Mouse (Mus musculus): Measurements from ENCODE around the gene Slpi. TPM values are rescaled to one million over a fixed set of nuclear protein-coding genes. Genes with fewer than 3 reads are reported as not detected.

Gene Slpi
- polyA plus RNA-seq, 1 experiment = 33.5 TPM

- Histone ChIP-seq H3K4me3 (ENCODE audit: extremely low read depth, insufficient read depth, insufficient read length) (no peak overlapping the region), H3K27ac (ENCODE audit: insufficient read depth, low read length) (no peak overlapping the region), H3K27me3 (ENCODE audit: control insufficient read depth, insufficient read depth, low read length) (peaks cover 8% of the 10 kb centered on the region), H3K36me3 (ENCODE audit: control insufficient read depth, insufficient read depth, low read length) (no peaks in the 10 kb centered on the region), H3K4me1 (ENCODE audit: control insufficient read depth, insufficient read depth, insufficient read length) (no peaks in the 10 kb centered on the region; the same call in 1 of the 2 replicates)
- DNase-seq (ENCODE audit: low read depth in 1 of 2, low spot score in 2 of 2) = no peak
- TF ChIP-seq CTCF (IDR thresholded peaks at IDR 0.05; ENCODE audit: extremely low read depth, insufficient read depth, insufficient read length, insufficient replicate concordance) = no peak
- no peak for TF ChIP-seq POLR2A (IDR thresholded peaks at IDR 0.05; ENCODE audit: low read depth, low read length)
- 58% methylated on average over 12 of the region's 12 CpGs for WGBS
Observed at GRCm38 (mm10) chr2:164396911-164397310, 8.0 kb upstream of the Slpi start.

GRCm38 (mm10) chr2:164396076-164396475 lies 7.2 kb upstream of the Slpi start:
- TF ChIP-seq POLR2A (IDR thresholded peaks at IDR 0.05; ENCODE audit: low read depth, low read length) (no peak), CTCF (IDR thresholded peaks at IDR 0.05; ENCODE audit: extremely low read depth, insufficient read depth, insufficient read length, insufficient replicate concordance) (no peak)
- WGBS = 75% methylated on average over 7 of the region's 7 CpGs
- H3K4me3 ChIP-seq (ENCODE audit: extremely low read depth, insufficient read depth, insufficient read length) = no peak overlapping the region
- no peaks in the 10 kb centered on the region for H3K36me3 ChIP-seq (ENCODE audit: control insufficient read depth, insufficient read depth, low read length)
- H3K27ac ChIP-seq (ENCODE audit: insufficient read depth, low read length) = no peak overlapping the region
- no peaks in the 10 kb centered on the region; the same call in 1 of the 2 replicates for H3K4me1 ChIP-seq (ENCODE audit: control insufficient read depth, insufficient read depth, insufficient read length)
- no peak for DNase-seq (ENCODE audit: low read depth in 1 of 2, low spot score in 2 of 2)
- H3K27me3 ChIP-seq (ENCODE audit: control insufficient read depth, insufficient read depth, low read length) = peaks cover 8% of the 10 kb centered on the region

GRCm38 (mm10) chr2:164393126-164393525 lies 4.2 kb upstream of the Slpi start:
- DNase-seq (ENCODE audit: low read depth in 1 of 2, low spot score in 2 of 2) = no peak
- Histone ChIP-seq H3K4me3 (ENCODE audit: extremely low read depth, insufficient read depth, insufficient read length) (no peak overlapping the region), H3K36me3 (ENCODE audit: control insufficient read depth, insufficient read depth, low read length) (no peaks in the 10 kb centered on the region), H3K27me3 (ENCODE audit: control insufficient read depth, insufficient read depth, low read length) (no peaks in the 10 kb centered on the region), H3K4me1 (ENCODE audit: control insufficient read depth, insufficient read depth, insufficient read length) (no peaks in the 10 kb centered on the region; the same call in none of the 2 replicates), H3K27ac (ENCODE audit: insufficient read depth, low read length) (no peak overlapping the region)
- no peak for TF ChIP-seq POLR2A (IDR thresholded peaks at IDR 0.05; ENCODE audit: low read depth, low read length)
- TF ChIP-seq CTCF (IDR thresholded peaks at IDR 0.05; ENCODE audit: extremely low read depth, insufficient read depth, insufficient read length, insufficient replicate concordance) = no peak
- WGBS = 79% methylated on average over 29 of the region's 29 CpGs

GRCm38 (mm10) chr2:164389499-164389898 lies 604 bp upstream of the Slpi start:
- 2% methylated on average over 30 of the region's 30 CpGs for WGBS
- Histone ChIP-seq H3K4me1 (ENCODE audit: control insufficient read depth, insufficient read depth, insufficient read length) (no peaks in the 10 kb centered on the region; the same call in none of the 2 replicates), H3K27ac (ENCODE audit: insufficient read depth, low read length) (no peak overlapping the region), H3K36me3 (ENCODE audit: control insufficient read depth, insufficient read depth, low read length) (no peaks in the 10 kb centered on the region), H3K27me3 (ENCODE audit: control insufficient read depth, insufficient read depth, low read length) (no peaks in the 10 kb centered on the region), H3K4me3 (ENCODE audit: extremely low read depth, insufficient read depth, insufficient read length) (peak overlapping the region; percentile 53; the same call in 1 of the 2 replicates)
- peak; percentile 49 to 75 for DNase-seq (ENCODE audit: low read depth in 1 of 2, low spot score in 2 of 2)
- TF ChIP-seq POLR2A (IDR thresholded peaks at IDR 0.05; ENCODE audit: low read depth, low read length) (no peak), CTCF (IDR thresholded peaks at IDR 0.05; ENCODE audit: extremely low read depth, insufficient read depth, insufficient read length, insufficient replicate concordance) (peak; percentile 86)

GRCm38 (mm10) chr2:164386953-164387352 lies 1.9 kb downstream of the Slpi start:
- no peak overlapping the region for H3K4me3 ChIP-seq (ENCODE audit: extremely low read depth, insufficient read depth, insufficient read length)
- peak; percentile 54 to 55 for DNase-seq (ENCODE audit: low read depth in 1 of 2, low spot score in 2 of 2)
- 4% methylated on average over 8 of the region's 8 CpGs for WGBS
- H3K4me1 ChIP-seq (ENCODE audit: control insufficient read depth, insufficient read depth, insufficient read length) = no peaks in the 10 kb centered on the region; the same call in 1 of the 2 replicates
- no peak overlapping the region for H3K27ac ChIP-seq (ENCODE audit: insufficient read depth, low read length)
- no peaks in the 10 kb centered on the region for H3K36me3 ChIP-seq (ENCODE audit: control insufficient read depth, insufficient read depth, low read length)
- TF ChIP-seq POLR2A (IDR thresholded peaks at IDR 0.05; ENCODE audit: low read depth, low read length) (no peak), CTCF (IDR thresholded peaks at IDR 0.05; ENCODE audit: extremely low read depth, insufficient read depth, insufficient read length, insufficient replicate concordance) (peak; percentile 73; the same call in 1 of the 2 replicates)
- no peaks in the 10 kb centered on the region for H3K27me3 ChIP-seq (ENCODE audit: control insufficient read depth, insufficient read depth, low read length)

- TF ChIP-seq CTCF (IDR thresholded peaks at IDR 0.05; ENCODE audit: extremely low read depth, insufficient read depth, insufficient read length, insufficient replicate concordance) (no peak), POLR2A (IDR thresholded peaks at IDR 0.05; ENCODE audit: low read depth, low read length) (no peak)
- no peak overlapping the region for H3K4me3 ChIP-seq (ENCODE audit: extremely low read depth, insufficient read depth, insufficient read length)
- H3K27me3 ChIP-seq (ENCODE audit: control insufficient read depth, insufficient read depth, low read length) = no peaks in the 10 kb centered on the region
- no peaks in the 10 kb centered on the region; the same call in 1 of the 2 replicates for H3K4me1 ChIP-seq (ENCODE audit: control insufficient read depth, insufficient read depth, insufficient read length)
- no peak overlapping the region for H3K27ac ChIP-seq (ENCODE audit: insufficient read depth, low read length)
- WGBS = 33% methylated on average over 18 of the region's 18 CpGs
- DNase-seq (ENCODE audit: low read depth in 1 of 2, low spot score in 2 of 2) = no peak
- no peaks in the 10 kb centered on the region for H3K36me3 ChIP-seq (ENCODE audit: control insufficient read depth, insufficient read depth, low read length)
Observed at GRCm38 (mm10) chr2:164385927-164386763, 2.8 kb downstream of the Slpi start.

All from spleen, adult 2 months (tissue).